Mouse (Mus musculus): ENCODE measurements at regions not wholly inside any gene's neighbourhood (a gene's known extent, or its start where the extent isn't known, plus 50 kb on each side); places are given as distances from the start of the nearest gene placed in this dataset.

GRCm38 (mm10) chr10:111662665-111663064 is 156.6 kb downstream of the Phlda1 start:
- no peak for DNase-seq (ENCODE audit: low read depth, low spot score)
- no peaks in the 10 kb centered on the region for H3K9me3 ChIP-seq (replicated peaks; ENCODE audit: insufficient read depth, low read length)
- no peak overlapping the region for H3K9ac ChIP-seq (ENCODE audit: control insufficient read depth, low read depth, low read length, poor library complexity, severe bottlenecking)
- no peaks in the 10 kb centered on the region for H3K79me2 ChIP-seq (ENCODE audit: control insufficient read depth, insufficient read depth, low read length, poor library complexity)
- H3K36me3 ChIP-seq (ENCODE audit: control insufficient read depth in 1 of 2, insufficient read depth in 2 of 2, low read length in 2 of 2), result peaks cover 0 to 7% of the 10 kb centered on the region in 2 experiments; a peak in 2 of 4 replicates
- peaks cover 3 to 8% of the 10 kb centered on the region in 2 experiments for H3K4me1 ChIP-seq (ENCODE audit: control insufficient read depth in 1 of 2, insufficient read depth in 2 of 2, low read length in 2 of 2)
- no peak overlapping the region for H3K27ac ChIP-seq (ENCODE audit: control insufficient read depth, low read depth, low read length)
- no peaks in the 10 kb centered on the region; a peak in 1 of 4 replicates for H3K27me3 ChIP-seq (ENCODE audit: control insufficient read depth in 1 of 2, insufficient read depth in 2 of 2, low read length in 2 of 2)
- no peak overlapping the region for H3K4me3 ChIP-seq (ENCODE audit: control insufficient read depth in 1 of 2, insufficient read depth in 1 of 2, low read depth in 2 of 2, low read length in 2 of 2)
- TF ChIP-seq SMC3 (IDR thresholded peaks at IDR 0.05; ENCODE audit: low read depth, low read length) (no peak), RCOR1 (IDR thresholded peaks at IDR 0.05; ENCODE audit: low read depth, low read length) (no peak), GATA1 (IDR thresholded peaks at IDR 0.05; ENCODE audit: low read depth, low read length) (no peak), UBTF (IDR thresholded peaks at IDR 0.05; ENCODE audit: borderline replicate concordance, insufficient read depth, low read depth, low read length) (no peak), POLR2AphosphoS5 (IDR thresholded peaks at IDR 0.05; ENCODE audit: borderline replicate concordance, low read depth, low read length) (no peak), MXI1 (IDR thresholded peaks at IDR 0.05; ENCODE audit: low read depth, low read length) (no peak), CHD1 (IDR thresholded peaks at IDR 0.05; ENCODE audit: low read depth, low read length) (no peak), USF2 (IDR thresholded peaks at IDR 0.05; ENCODE audit: borderline replicate concordance in 1 of 2, insufficient read depth in 1 of 2, low read depth in 1 of 2, low read length in 2 of 2) (no peak), MAZ (IDR thresholded peaks at IDR 0.05; ENCODE audit: low read depth, low read length) (no peak), ZMIZ1 (IDR thresholded peaks at IDR 0.05; ENCODE audit: low read depth, low read length) (no peak), HCFC1 (IDR thresholded peaks at IDR 0.05; ENCODE audit: low read depth, low read length) (no peak), ZNF384 (IDR thresholded peaks at IDR 0.05; ENCODE audit: low read depth, low read length) (no peak), TCF12 (IDR thresholded peaks at IDR 0.05; ENCODE audit: low read depth, low read length) (no peak), MYB (IDR thresholded peaks at IDR 0.05; ENCODE audit: low read depth, low read length) (no peak)

- no peak for DNase-seq (ENCODE audit: low read depth, low spot score)
- Histone ChIP-seq H3K4me3 (ENCODE audit: control insufficient read depth in 1 of 2, insufficient read depth in 1 of 2, low read depth in 2 of 2, low read length in 2 of 2) (no peak overlapping the region), H3K27me3 (ENCODE audit: control insufficient read depth in 1 of 2, insufficient read depth in 2 of 2, low read length in 2 of 2) (no peaks in the 10 kb centered on the region; a peak in 1 of 4 replicates), H3K79me2 (ENCODE audit: control insufficient read depth, insufficient read depth, low read length, poor library complexity) (no peaks in the 10 kb centered on the region), H3K9ac (ENCODE audit: control insufficient read depth, low read depth, low read length, poor library complexity, severe bottlenecking) (no peak overlapping the region), H3K4me1 (ENCODE audit: control insufficient read depth in 1 of 2, insufficient read depth in 2 of 2, low read length in 2 of 2) (peaks cover 14 to 17% of the 10 kb centered on the region in 2 experiments), H3K36me3 (ENCODE audit: control insufficient read depth in 1 of 2, insufficient read depth in 2 of 2, low read length in 2 of 2) (peaks cover 0 to 19% of the 10 kb centered on the region in 2 experiments; a peak in 2 of 4 replicates), H3K27ac (ENCODE audit: control insufficient read depth, low read depth, low read length) (no peak overlapping the region), H3K9me3 (replicated peaks; ENCODE audit: insufficient read depth, low read length) (no peaks in the 10 kb centered on the region)
- TF ChIP-seq ETS1 (IDR thresholded peaks at IDR 0.05; ENCODE audit: low read depth, low read length), result no peak
- TF ChIP-seq SIN3A (IDR thresholded peaks at IDR 0.05; ENCODE audit: low read length), result no peak
- no peak for TF ChIP-seq NRF1 (IDR thresholded peaks at IDR 0.05; ENCODE audit: insufficient read depth, low read depth, low read length, poor library complexity, severe bottlenecking)
- no peak for TF ChIP-seq TBP (IDR thresholded peaks at IDR 0.05; ENCODE audit: low read depth, low read length)
- no peak for TF ChIP-seq MYB (IDR thresholded peaks at IDR 0.05; ENCODE audit: low read depth, low read length)
- TF ChIP-seq MAX (IDR thresholded peaks at IDR 0.05; ENCODE audit: low read length), result no peak
- no peak for TF ChIP-seq POLR2AphosphoS5 (IDR thresholded peaks at IDR 0.05; ENCODE audit: borderline replicate concordance, low read depth, low read length)
These were observed 159.7 kb downstream of the Phlda1 start for GRCm38 (mm10) chr10:111665834-111666233.

All from MEL (cell line).